Mouse (Mus musculus) myocyte (in vitro differentiated cells): ENCODE measurements at regions not wholly inside any gene's neighbourhood (a gene's known extent, or its start where the extent isn't known, plus 50 kb on each side); places are given as distances from the start of the nearest gene placed in this dataset.

Experiments
- CEBPB ChIP-seq: IDR thresholded peaks from 2 replicates; pipeline ENCODE4 v1.6.1; 2011; ENCODE audit warnings: mild to moderate bottlenecking, moderate library complexity; ENCODE audit not compliant: poor library complexity, insufficient read depth, severe bottlenecking
- E2F4 ChIP-seq: IDR thresholded peaks from one replicate; pipeline ENCODE4 v1.6.1; 2011; ENCODE audit warnings: mild to moderate bottlenecking, control low read depth, moderate library complexity; ENCODE audit not compliant: insufficient read depth
- MAX ChIP-seq: IDR thresholded peaks from one replicate; pipeline ENCODE4 v1.6.1; 2011; ENCODE audit warnings: low read depth, mild to moderate bottlenecking, control low read depth
- MYOD1 ChIP-seq, 3 experiments: IDR thresholded peaks; one replicate each; pipeline ENCODE4 v1.6.1; 2011; ENCODE audit warnings: control low read depth in 2 of 3, low read depth in 2 of 3, mild to moderate bottlenecking in 2 of 3, moderate library complexity in 1 of 3; ENCODE audit not compliant: insufficient read length in 2 of 3, control insufficient read depth in 1 of 3
- MYOG ChIP-seq, 3 experiments: IDR thresholded peaks; one replicate each; pipeline ENCODE4 v1.6.1; 2011; ENCODE audit warnings: control low read depth in 2 of 3, low read depth in 2 of 3, mild to moderate bottlenecking in 2 of 3; ENCODE audit not compliant: insufficient read length in 2 of 3, control insufficient read depth in 1 of 3, insufficient read depth in 1 of 3
- POLR2A ChIP-seq: IDR thresholded peaks from one replicate; pipeline ENCODE4 v1.6.1; 2011; ENCODE audit warnings: low read depth, mild to moderate bottlenecking, control low read depth, moderate library complexity; ENCODE audit not compliant: insufficient read length
- POLR2AphosphoS2 ChIP-seq: IDR thresholded peaks from one replicate; pipeline ENCODE4 v1.6.1; 2011; ENCODE audit warnings: low read depth, control low read depth; ENCODE audit not compliant: insufficient read length
- REST ChIP-seq: IDR thresholded peaks from one replicate; pipeline ENCODE4 v1.6.1; 2011; ENCODE audit warnings: mild to moderate bottlenecking, control low read depth, moderate library complexity; ENCODE audit not compliant: insufficient read depth, insufficient read length
- SRF ChIP-seq: IDR thresholded peaks from one replicate; pipeline ENCODE4 v1.6.1; 2011; ENCODE audit warnings: low read depth; ENCODE audit not compliant: control insufficient read depth, insufficient read length
- TCF12 ChIP-seq: IDR thresholded peaks from one replicate; pipeline ENCODE4 v1.6.1; 2011; ENCODE audit warnings: mild to moderate bottlenecking, control low read depth; ENCODE audit not compliant: poor library complexity, insufficient read depth, severe bottlenecking
- TCF3 ChIP-seq: IDR thresholded peaks from one replicate; pipeline ENCODE4 v1.6.1; 2011; ENCODE audit warnings: low read depth, control low read depth; ENCODE audit not compliant: insufficient read length
- USF1 ChIP-seq: IDR thresholded peaks from one replicate; pipeline ENCODE4 v1.6.1; 2011; ENCODE audit warnings: low read depth, mild to moderate bottlenecking, control low read depth, moderate library complexity

DNA sequence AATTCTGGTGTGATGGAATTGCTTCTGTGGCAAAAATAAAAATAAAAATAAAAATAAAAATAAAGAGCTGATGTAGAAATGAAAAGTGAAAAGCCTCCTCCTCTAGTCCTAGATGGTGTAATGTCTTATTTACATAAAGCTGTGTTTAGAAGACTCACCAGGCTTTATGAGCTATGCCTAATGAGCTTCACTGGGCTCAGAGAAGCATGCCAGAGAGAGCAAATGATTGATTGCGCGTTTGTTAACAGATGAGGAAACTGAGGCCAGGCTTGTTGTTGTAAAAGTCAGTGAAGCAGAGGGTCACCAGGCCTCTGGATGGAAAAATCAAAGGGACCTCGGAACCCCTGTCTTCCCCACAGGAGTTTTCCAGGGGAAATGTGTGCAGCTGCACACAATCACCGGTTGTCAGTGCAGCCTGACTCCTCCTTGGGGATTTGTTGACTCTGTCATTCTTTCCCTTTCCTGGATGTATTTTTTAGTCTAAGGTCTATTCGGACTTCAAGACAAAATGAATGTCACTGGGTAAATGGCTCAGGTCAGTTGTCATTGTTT is 213.8 kb downstream of the Stim2 start:
- TF ChIP-seq POLR2A (no peak), REST (no peak), POLR2AphosphoS2 (no peak), E2F4 (no peak), USF1 (no peak), CEBPB (no peak), TCF12 (no peak), MAX (no peak), MYOD1 (IDR thresholded peaks at IDR 0.05; ENCODE audit: control insufficient read depth in 1 of 3, insufficient read length in 2 of 3, low read depth in 2 of 3) (no peak), SRF (no peak), MYOG (IDR thresholded peaks at IDR 0.05; ENCODE audit: control insufficient read depth in 1 of 3, insufficient read depth in 1 of 3, insufficient read length in 2 of 3, low read depth in 2 of 3) (no peak), TCF3 (no peak)
